ENCODE assay signal across 10 mouse cellular contexts in the genomic region with DNA sequence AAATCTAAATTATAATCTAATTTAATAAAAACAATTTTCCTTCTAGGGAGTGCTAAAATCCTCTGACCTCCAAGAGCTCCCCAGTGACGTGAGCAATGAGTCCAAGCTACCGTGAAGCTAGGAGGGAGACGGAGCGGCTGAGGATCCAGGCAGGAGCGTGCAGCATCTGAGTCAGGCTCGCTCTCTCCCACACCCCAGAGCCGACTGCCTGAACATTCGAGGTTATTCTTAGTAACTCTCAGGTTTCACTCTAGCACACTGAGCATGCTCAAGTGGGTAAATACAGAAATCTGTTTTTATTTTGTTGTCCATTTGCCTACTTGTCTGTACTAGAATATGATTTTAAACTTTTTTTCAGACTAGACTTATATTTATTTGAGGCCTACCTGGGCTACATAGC. TPM values are rescaled to one million over a fixed set of nuclear protein-coding genes. Genes with fewer than 3 reads are reported as not detected.
DNase-seq lines count a peak whose midpoint lies in the region; ATAC-seq lines count a peak whose summit lies in the region.
"Had no signal": no experiment of that assay in that cellular context is flagged by ENCODE, and none has a peak within 500 bp of the region (broad histone marks: within the 10 kb centered on the region; RNA-seq: fewer than 3 reads in every experiment).

No protein-coding gene starts in this region.

- H3K27me3 ChIP-seq in stomach, embryonic 15.5 days (replicated peaks), result no peaks in the 10 kb centered on the region
- H3K27me3 ChIP-seq in forebrain, embryonic 11.5 days (ENCODE audit: control insufficient read depth, insufficient read depth, low read length), result no peaks in the 10 kb centered on the region
- H3K27me3 ChIP-seq in hindbrain, embryonic 13.5 days, result peaks cover 7% of the 10 kb centered on the region; the same call in 1 of the 2 replicates

- no peak overlapping the region for H3K27ac ChIP-seq in stomach, embryonic 15.5 days
- H3K27ac ChIP-seq in forebrain, embryonic 11.5 days (ENCODE audit: low read depth, low read length), result no peak overlapping the region
- H3K27ac ChIP-seq in hindbrain, embryonic 13.5 days, result no peak overlapping the region
- H3K27ac ChIP-seq: forebrain, embryonic 12.5 days had no signal

- no peak overlapping the region for H3K9ac ChIP-seq in stomach, embryonic 15.5 days
- no peak overlapping the region for H3K9ac ChIP-seq in forebrain, embryonic 11.5 days (ENCODE audit: low read length)
- H3K9ac ChIP-seq in hindbrain, embryonic 13.5 days, result no peak overlapping the region
- H3K9ac ChIP-seq: forebrain, embryonic 12.5 days had no signal

- peak; percentile 56; the same call in 1 of the 2 replicates for ATAC-seq in stomach, embryonic 15.5 days (ENCODE audit: insufficient read depth, low FRiP score, low read depth)
- no peak for ATAC-seq in forebrain, embryonic 11.5 days (replicated peaks; ENCODE audit: low FRiP score)
- no peak for ATAC-seq in hindbrain, embryonic 13.5 days (ENCODE audit: low FRiP score)

- H3K9me3 ChIP-seq in stomach, embryonic 15.5 days, result no peaks in the 10 kb centered on the region
- H3K9me3 ChIP-seq in forebrain, embryonic 11.5 days (ENCODE audit: control insufficient read depth, low read length), result no peaks in the 10 kb centered on the region
- H3K9me3 ChIP-seq in hindbrain, embryonic 13.5 days, result no peaks in the 10 kb centered on the region
- H3K9me3 ChIP-seq: forebrain, embryonic 12.5 days had no signal

- WGBS in stomach, embryonic 15.5 days, result 57% methylated on average over 8 of the region's 8 CpGs
- 80% methylated on average over 8 of the region's 8 CpGs for WGBS in forebrain, embryonic 11.5 days
- 79% methylated on average over 8 of the region's 8 CpGs for WGBS in hindbrain, embryonic 13.5 days

- no peak overlapping the region for H3K4me3 ChIP-seq in stomach, embryonic 15.5 days (replicated peaks)
- no peak overlapping the region for H3K4me3 ChIP-seq in forebrain, embryonic 11.5 days (ENCODE audit: low read depth, low read length)
- no peak overlapping the region for H3K4me3 ChIP-seq in hindbrain, embryonic 13.5 days
- H3K4me3 ChIP-seq: forebrain, embryonic 12.5 days had no signal

- H3K36me3 ChIP-seq in stomach, embryonic 15.5 days, result 0 out of 2 replicates have a peak, but pooled peaks cover 2% of the 10 kb centered on the region
- no peaks in the 10 kb centered on the region; the same call in 1 of the 2 replicates for H3K36me3 ChIP-seq in forebrain, embryonic 11.5 days (ENCODE audit: control insufficient read depth, insufficient read depth, low read length)
- H3K36me3 ChIP-seq in hindbrain, embryonic 13.5 days, result peaks cover 29% of the 10 kb centered on the region

- intact Hi-C loops in heart, postnatal 14 days (cut with DNase I), result no loop called here

- H3K4me1 ChIP-seq in stomach, embryonic 15.5 days, result peaks cover 7% of the 10 kb centered on the region
- H3K4me1 ChIP-seq in forebrain, embryonic 11.5 days (replicated peaks; ENCODE audit: control insufficient read depth, insufficient read depth, low read length), result no peaks in the 10 kb centered on the region
- no peaks in the 10 kb centered on the region for H3K4me1 ChIP-seq in hindbrain, embryonic 13.5 days (replicated peaks)
- H3K4me1 ChIP-seq: forebrain, embryonic 12.5 days had no signal

- no peak overlapping the region for H3K4me2 ChIP-seq in stomach, embryonic 15.5 days
- H3K4me2 ChIP-seq in forebrain, embryonic 11.5 days (ENCODE audit: low read depth, low read length, severe bottlenecking), result no peak overlapping the region
- no peak overlapping the region for H3K4me2 ChIP-seq in hindbrain, embryonic 13.5 days
- H3K4me2 ChIP-seq: forebrain, embryonic 12.5 days had no signal

- DNase-seq in lung, adult 18-20 months, result peak; percentile 11 to 50
- no peak for DNase-seq in lung, postnatal 4 days
- DNase-seq in frontal cortex, postnatal 36 days (ENCODE audit: low spot score in 2 of 2), result peak; percentile 51 to 57
- peak; percentile 34 to 35 for DNase-seq in heart, postnatal 14 days
- no peak for DNase-seq in forebrain, embryonic 11.5 days (ENCODE audit: low spot score)

RNA-seq across cellular contexts. Expression of a gene that starts 28.2 kb away (rescaled TPM):
- 10 to 100 TPM; 47.4 to 51.4 TPM for total RNA-seq in heart, postnatal 14 days (2021)
- polyA plus RNA-seq in stomach, embryonic 15.5 days (2015; fragmentation: Nextera tagmentation; extraction: Ambion mirVana), result 363 and 395 TPM in 2 replicates
- 264 and 278 TPM in 2 replicates for polyA plus RNA-seq in forebrain, embryonic 11.5 days (2014; fragmentation: Nextera tagmentation; extraction: Ambion mirVana)
- polyA plus RNA-seq in hindbrain, embryonic 13.5 days (2015; fragmentation: Nextera tagmentation; extraction: Ambion mirVana), result 371 and 393 TPM in 2 replicates

RNA-seq across cellular contexts. Expression of a gene that starts 30.2 kb away (rescaled TPM):
- 10 to 100 TPM; 31.5 to 33.7 TPM for total RNA-seq in heart, postnatal 14 days (2021)
- 83.0 and 84.0 TPM in 2 replicates for polyA plus RNA-seq in stomach, embryonic 15.5 days (2015; fragmentation: Nextera tagmentation; extraction: Ambion mirVana)
- polyA plus RNA-seq in forebrain, embryonic 11.5 days (2014; fragmentation: Nextera tagmentation; extraction: Ambion mirVana), result 30.1 and 33.8 TPM in 2 replicates
- polyA plus RNA-seq in hindbrain, embryonic 13.5 days (2015; fragmentation: Nextera tagmentation; extraction: Ambion mirVana), result 21.2 and 22.5 TPM in 2 replicates

RNA-seq across cellular contexts. Expression of a gene that starts 46.1 kb away (rescaled TPM):
- not detected for total RNA-seq in heart, postnatal 14 days (2021)
- polyA plus RNA-seq in stomach, embryonic 15.5 days (2015; fragmentation: Nextera tagmentation; extraction: Ambion mirVana), result not detected in 2 replicates
- not detected in 2 replicates for polyA plus RNA-seq in forebrain, embryonic 11.5 days (2014; fragmentation: Nextera tagmentation; extraction: Ambion mirVana)
- polyA plus RNA-seq in hindbrain, embryonic 13.5 days (2015; fragmentation: Nextera tagmentation; extraction: Ambion mirVana), result not detected in 2 replicates
- total RNA-seq: liver, adult 2 months had no signal
- polyA plus RNA-seq: forebrain, embryonic 12.5 days; liver, adult 2 months; neural tube, embryonic 14.5 days had no signal

RNA-seq across cellular contexts. Expression of a gene that starts 54.4 kb away (rescaled TPM):
- total RNA-seq in heart, postnatal 14 days (2021), result 1 to 10 TPM; 1.4 to 1.7 TPM
- polyA plus RNA-seq in stomach, embryonic 15.5 days (2015; fragmentation: Nextera tagmentation; extraction: Ambion mirVana), result 4.3 and 5.7 TPM in 2 replicates
- 6.6 and 7.0 TPM in 2 replicates for polyA plus RNA-seq in forebrain, embryonic 11.5 days (2014; fragmentation: Nextera tagmentation; extraction: Ambion mirVana)
- polyA plus RNA-seq in hindbrain, embryonic 13.5 days (2015; fragmentation: Nextera tagmentation; extraction: Ambion mirVana), result 14.7 and 16.0 TPM in 2 replicates

Comparison
In these comparisons a context has a peak if more than half of its experiments do, and no peak if none do; other contexts are left out.
1. DNase-seq: peak in lung, adult 18-20 months (2 of 2), frontal cortex, postnatal 36 days (2 of 2) and heart, postnatal 14 days (2 of 2); none in lung, postnatal 4 days (0 of 2) and forebrain, embryonic 11.5 days (single experiment).